Mouse (Mus musculus): ENCODE measurements around the gene Lancl2. TPM values are rescaled to one million over a fixed set of nuclear protein-coding genes. Genes with fewer than 3 reads are reported as not detected.
A peak's percentile ranks its signal among the peaks of the same experiment; 100 is the strongest.

Gene Lancl2
- polyA plus RNA-seq, 1 experiment from 2014 or later, result 22.2 TPM

DNA sequence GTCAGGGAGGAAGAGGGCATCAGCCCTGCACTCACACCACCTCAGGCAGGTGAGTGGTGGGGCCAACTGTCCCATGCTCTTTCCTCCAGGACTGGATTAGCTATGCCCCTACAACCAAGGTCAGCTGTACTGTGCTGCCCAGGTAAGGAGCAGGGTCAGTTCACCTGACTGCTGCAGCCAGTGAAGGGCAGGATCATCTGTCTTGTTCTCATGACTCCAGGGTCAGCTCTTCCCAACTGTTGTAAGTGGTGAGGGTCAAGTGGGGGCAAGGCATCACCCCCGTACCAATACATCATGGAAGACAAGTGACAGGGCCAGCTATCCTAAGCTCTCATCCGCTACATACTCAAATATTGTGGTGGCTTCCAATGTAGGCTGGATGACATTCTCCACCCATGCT is 41.8 kb downstream of the Lancl2 start:
- WGBS, result 89% methylated on average over 2 of the region's 2 CpGs
- no peaks in the 10 kb centered on the region for H3K36me3 ChIP-seq
- no peaks in the 10 kb centered on the region for H3K27me3 ChIP-seq (ENCODE audit: insufficient read depth, poor library complexity, severe bottlenecking)
- H3K27ac ChIP-seq, result peak overlapping the region; percentile 47
- no peak for DNase-seq (ENCODE audit: low spot score)
- H3K9me3 ChIP-seq, result no peaks in the 10 kb centered on the region
- H3K4me1 ChIP-seq, result no peaks in the 10 kb centered on the region
- no peak overlapping the region for H3K4me3 ChIP-seq

DNA sequence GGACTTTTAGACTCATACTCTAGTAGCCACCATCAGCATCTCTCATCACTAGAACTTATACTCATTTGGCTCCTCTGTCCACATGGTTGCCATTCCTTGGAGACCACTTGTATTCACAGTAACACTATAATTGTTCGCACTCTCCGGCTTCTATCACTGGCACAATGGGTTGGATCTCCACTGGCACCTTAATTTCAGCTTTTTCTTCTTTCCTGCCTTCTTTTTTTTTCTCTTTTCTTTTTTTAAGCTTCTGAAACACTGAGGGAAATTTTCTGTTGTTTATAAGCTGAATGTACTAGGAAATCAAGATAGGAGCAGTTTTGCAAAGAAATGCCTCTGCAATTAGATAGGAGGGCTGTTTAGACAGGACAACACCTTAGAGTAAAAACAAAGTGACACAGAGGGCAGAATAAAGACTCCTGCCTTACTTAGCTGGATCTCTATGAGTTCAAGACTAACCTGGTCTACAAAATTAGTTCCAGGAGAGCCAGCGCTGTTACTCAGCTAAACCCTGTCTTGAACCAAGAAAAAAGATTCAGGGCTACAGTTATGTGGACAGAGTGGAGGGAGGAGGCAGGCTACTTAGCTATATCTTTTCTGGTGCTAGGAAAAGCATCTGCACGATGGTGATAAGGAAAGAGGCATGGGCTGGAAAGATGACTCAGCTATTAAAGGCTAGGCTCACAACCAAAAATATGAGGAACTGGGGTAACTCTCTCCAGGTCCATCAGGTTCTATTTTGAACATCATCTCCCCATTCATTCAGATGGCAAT is 42.8 kb downstream of the Lancl2 start:
- Histone ChIP-seq H3K4me1 (no peaks in the 10 kb centered on the region), H3K27me3 (ENCODE audit: insufficient read depth, poor library complexity, severe bottlenecking) (no peaks in the 10 kb centered on the region), H3K9me3 (no peaks in the 10 kb centered on the region), H3K36me3 (no peaks in the 10 kb centered on the region), H3K4me3 (no peak overlapping the region), H3K27ac (peak overlapping the region; percentile 49; the same call in 1 of the 2 replicates)
- whole genome bisulfite sequencing, result 68% methylated on average over 4 of the region's 4 CpGs
- DNase-seq (ENCODE audit: low spot score), result peak; percentile 82

DNA sequence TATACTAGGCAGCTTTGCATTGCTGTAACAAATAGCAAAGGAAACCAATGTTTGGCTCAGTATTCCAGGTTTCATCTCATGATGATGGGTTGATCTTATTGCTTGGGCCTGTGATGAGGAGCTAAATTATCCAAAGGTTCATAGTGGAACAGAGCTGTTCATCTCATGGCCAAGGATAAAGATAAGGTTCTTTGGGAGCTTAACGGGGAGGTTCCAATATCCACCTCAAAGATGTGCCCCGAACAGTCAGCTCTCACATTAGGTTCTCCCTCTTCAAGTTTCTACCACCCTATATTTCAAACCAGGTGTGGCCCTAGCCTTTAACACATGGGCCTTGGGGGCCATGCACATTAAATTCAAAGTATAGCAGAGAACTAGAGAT is 43.4 kb downstream of the Lancl2 start:
- Histone ChIP-seq H3K4me3 (no peak overlapping the region), H3K4me1 (no peaks in the 10 kb centered on the region), H3K9me3 (no peaks in the 10 kb centered on the region), H3K27ac (peak overlapping the region; percentile 49; the same call in 1 of the 2 replicates), H3K36me3 (no peaks in the 10 kb centered on the region), H3K27me3 (ENCODE audit: insufficient read depth, poor library complexity, severe bottlenecking) (no peaks in the 10 kb centered on the region)
- no peak for DNase-seq (ENCODE audit: low spot score)
- 86% methylated on average over 2 of the region's 2 CpGs for WGBS

DNA sequence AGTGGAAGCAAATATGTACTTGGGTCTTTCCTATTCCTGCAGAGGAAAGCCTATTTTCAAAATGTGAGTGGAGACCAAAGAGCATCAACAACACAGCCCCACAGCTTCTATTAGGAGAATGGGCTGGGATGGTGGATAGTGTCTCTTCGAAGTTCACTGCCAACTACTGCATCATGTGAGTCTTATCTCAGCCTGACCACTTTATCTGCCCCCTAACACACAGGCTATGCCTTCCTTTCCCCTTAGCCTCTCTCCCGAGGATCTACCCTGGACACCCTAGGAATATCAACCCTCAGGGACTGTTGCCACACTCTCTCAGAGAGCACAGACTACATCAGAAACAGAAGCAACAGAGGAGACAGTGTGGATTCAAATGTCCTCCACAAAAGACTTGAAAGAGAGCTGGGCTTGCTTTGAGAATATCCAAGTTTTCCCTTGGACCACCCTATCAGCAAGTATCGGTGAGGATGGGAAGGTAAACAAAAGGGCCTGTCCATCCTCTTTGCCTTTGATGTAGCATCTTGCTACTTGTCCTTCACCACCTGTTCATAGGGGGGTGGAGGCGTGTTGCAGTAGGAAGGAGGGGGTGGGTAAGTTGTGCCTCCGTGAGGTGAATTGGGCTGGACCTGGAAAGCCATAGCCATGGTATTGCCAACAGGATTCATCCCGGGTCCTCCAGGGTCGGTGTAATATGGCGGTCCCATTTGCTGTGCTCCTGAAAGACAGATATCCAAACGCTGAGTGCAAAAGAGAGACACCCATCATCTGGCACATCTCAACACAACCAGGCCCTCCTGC is 51.8 kb downstream of the Lancl2 start:
- 85% methylated on average over 9 of the region's 9 CpGs for WGBS
- H3K36me3 ChIP-seq, result peaks cover 32% of the 10 kb centered on the region
- DNase-seq (ENCODE audit: low spot score), result no peak

DNA sequence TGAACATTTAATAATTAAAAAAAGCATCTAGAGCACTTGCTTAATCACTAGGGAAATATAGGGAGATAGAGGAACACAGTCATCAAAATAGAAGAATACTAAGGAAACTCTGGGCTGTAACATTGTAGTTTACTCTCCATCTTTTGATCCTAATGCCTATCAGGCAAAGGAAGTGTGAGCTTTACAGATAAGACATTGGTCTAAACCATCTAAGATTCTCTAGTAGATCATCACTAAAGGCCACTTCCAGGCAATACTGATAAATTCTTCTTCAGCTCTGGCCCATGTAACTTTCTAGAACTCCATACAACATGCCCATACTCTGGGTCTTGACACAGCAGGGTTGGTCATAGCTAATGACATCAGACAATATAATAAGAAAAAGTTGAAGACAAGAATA is 60.7 kb downstream of the Lancl2 start:
- H3K9me3 ChIP-seq, result no peaks in the 10 kb centered on the region
- peaks cover 16% of the 10 kb centered on the region for H3K4me1 ChIP-seq
- peaks cover 16% of the 10 kb centered on the region for H3K36me3 ChIP-seq

More for the DNA sequence above, 51.8 kb downstream of the Lancl2 start:
- H3K4me1 ChIP-seq, result no peaks in the 10 kb centered on the region
- no peaks in the 10 kb centered on the region for H3K9me3 ChIP-seq
- no peaks in the 10 kb centered on the region for H3K27me3 ChIP-seq (ENCODE audit: insufficient read depth, poor library complexity, severe bottlenecking)
- no peak overlapping the region for H3K27ac ChIP-seq
- no peak overlapping the region for H3K4me3 ChIP-seq

DNA sequence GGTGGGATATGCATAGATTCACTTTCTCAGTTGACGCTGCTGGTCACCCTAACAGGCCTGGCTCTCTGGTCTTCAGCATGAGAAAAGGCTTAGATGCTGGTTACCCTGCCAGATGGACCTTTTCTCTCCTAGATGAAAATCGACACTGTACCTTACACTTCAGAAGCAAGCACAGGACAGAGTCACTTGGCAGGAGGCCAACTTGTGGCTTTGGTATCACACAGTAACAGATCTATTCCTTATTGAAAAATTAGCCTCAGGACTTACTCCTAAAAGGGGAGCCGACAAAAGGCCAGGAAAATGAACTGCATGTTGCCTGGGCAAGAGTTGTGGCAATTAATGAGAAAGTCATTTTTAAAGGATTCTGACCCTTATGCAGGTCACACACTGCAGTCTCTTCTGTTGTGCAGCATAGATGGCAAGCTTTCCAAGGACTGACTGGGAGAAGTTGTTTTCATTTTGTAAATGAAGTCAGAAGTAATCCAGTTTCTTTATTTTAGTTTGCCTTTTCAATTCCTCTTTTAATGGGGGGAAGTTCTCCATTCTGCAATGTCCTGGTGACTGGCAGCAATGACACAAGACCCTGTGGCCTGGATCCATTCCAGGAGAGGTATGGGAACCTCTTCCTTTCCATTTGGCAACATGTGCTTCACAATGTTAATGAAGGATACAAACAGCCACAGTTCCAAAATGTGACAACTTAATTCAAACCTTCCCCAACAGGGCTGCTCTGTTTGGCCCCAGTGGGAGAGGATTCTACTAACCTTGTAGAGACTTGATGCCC is 62.9 kb downstream of the Lancl2 start:
- DNase-seq (ENCODE audit: low spot score), result no peak
- H3K4me1 ChIP-seq, result peaks cover 16% of the 10 kb centered on the region
- H3K36me3 ChIP-seq, result peaks cover 14% of the 10 kb centered on the region
- peak overlapping the region; percentile 67; the same call in 1 of the 2 replicates for H3K27ac ChIP-seq
- H3K9me3 ChIP-seq, result no peaks in the 10 kb centered on the region
- H3K27me3 ChIP-seq (ENCODE audit: insufficient read depth, poor library complexity, severe bottlenecking), result no peaks in the 10 kb centered on the region
- WGBS, result 72% methylated on average over 3 of the region's 3 CpGs
- no peak overlapping the region for H3K4me3 ChIP-seq

More for the DNA sequence above, 60.7 kb downstream of the Lancl2 start:
- Histone ChIP-seq H3K27ac (no peak overlapping the region), H3K4me3 (no peak overlapping the region), H3K27me3 (ENCODE audit: insufficient read depth, poor library complexity, severe bottlenecking) (no peaks in the 10 kb centered on the region)
- no peak for DNase-seq (ENCODE audit: low spot score)

DNA sequence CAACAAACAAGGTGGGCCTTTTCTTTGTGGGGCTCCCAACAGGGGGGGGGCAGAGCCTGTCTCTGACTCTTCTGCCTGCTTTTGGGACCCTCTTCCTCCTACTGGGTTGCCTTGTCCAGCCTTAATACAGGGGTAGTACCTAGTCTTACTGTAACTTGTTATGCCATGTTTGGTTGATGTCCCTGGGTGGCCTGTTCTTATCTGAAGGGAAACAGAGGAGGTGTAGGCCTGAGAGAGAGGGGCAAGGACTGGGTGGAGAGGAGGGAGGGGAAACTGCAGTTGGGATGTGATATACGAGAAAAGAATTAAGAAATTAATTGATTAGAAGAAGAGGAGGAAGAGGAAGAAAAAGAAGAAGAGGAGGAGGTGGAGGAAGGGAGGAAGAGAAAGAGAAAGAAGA is 63.9 kb downstream of the Lancl2 start:
- peaks cover 16% of the 10 kb centered on the region for H3K4me1 ChIP-seq
- H3K27ac ChIP-seq, result peak overlapping the region; percentile 36; the same call in 1 of the 2 replicates
- H3K9me3 ChIP-seq, result no peaks in the 10 kb centered on the region
- peaks cover 10% of the 10 kb centered on the region for H3K36me3 ChIP-seq
- H3K27me3 ChIP-seq (ENCODE audit: insufficient read depth, poor library complexity, severe bottlenecking), result no peaks in the 10 kb centered on the region
- 68% methylated on average over 1 of the region's 1 CpGs for WGBS
- no peak overlapping the region for H3K4me3 ChIP-seq
- DNase-seq (ENCODE audit: low spot score), result no peak

DNA sequence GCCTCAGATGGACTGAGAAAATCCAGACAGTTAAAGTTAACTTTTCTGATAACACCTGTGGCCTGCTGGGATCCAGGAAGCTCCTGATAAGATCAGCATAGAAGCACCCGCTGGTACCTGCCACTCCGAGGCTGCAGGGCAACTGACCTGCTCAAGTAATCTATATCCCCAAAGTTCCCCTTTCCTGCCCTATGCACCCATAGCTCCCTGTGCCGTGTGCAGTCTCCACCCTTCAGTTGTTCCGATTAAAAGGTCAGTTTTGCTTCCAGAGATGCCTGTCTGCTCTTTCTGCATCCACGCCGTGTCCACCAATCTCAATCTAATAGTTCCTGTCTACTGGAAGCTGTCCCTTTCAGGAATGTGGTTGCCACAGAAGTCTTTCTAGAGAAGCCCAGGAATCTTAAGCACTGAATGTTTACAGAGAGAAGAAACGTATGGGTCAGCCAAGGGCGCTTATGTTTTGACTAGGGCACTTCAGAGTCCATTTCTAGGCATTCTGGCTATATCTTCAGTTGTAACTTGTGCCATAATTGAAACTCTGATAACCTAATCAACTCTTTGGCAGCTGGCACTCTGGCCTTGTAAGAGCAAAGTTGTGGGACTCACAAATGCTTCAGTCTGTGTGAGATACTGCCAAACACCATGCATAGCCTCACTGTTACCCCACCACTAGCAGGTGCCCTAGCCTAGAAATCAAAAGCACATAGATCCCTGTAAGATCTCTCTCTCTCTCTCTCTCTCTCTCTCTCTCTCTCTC is 65.0 kb downstream of the Lancl2 start:
- Histone ChIP-seq H3K27ac (peak overlapping the region; percentile 13; the same call in 1 of the 2 replicates), H3K27me3 (ENCODE audit: insufficient read depth, poor library complexity, severe bottlenecking) (no peaks in the 10 kb centered on the region), H3K9me3 (no peaks in the 10 kb centered on the region), H3K4me3 (no peak overlapping the region), H3K36me3 (peaks cover 8% of the 10 kb centered on the region; the same call in 1 of the 2 replicates), H3K4me1 (peaks cover 16% of the 10 kb centered on the region)
- 41% methylated on average over 8 of the region's 8 CpGs for WGBS
- DNase-seq (ENCODE audit: low spot score), result no peak

DNA sequence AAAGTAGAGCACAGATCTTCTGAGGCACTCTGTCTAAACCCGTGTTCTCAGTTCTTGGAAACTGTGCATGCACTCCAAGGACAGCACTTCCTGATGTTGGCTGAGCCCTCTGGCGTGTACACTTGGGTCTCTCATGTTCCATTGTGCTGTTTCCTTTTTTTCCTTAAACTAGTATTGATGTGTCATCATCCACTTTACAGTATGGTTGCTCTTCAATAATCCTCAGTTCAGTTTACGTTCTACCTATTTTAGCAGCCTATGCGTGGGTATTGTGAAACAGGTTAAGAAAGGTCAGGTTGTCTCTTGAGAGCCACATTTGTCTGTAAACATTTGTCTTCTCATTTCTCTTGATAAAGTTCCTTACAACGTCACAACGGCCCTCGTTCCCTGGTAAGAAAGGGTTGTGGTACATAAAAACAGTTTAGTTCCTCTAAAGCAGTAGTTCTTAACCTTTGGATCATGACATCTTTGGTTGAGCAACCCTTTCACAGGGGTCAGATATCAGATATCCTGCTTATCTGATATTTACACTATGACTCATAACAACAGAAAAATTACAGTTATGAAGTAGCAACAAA is 66.7 kb downstream of the Lancl2 start:
- peaks cover 16% of the 10 kb centered on the region for H3K4me1 ChIP-seq
- no peak for DNase-seq (ENCODE audit: low spot score)
- H3K27ac ChIP-seq, result no peak overlapping the region
- no peaks in the 10 kb centered on the region for H3K9me3 ChIP-seq
- H3K4me3 ChIP-seq, result no peak overlapping the region
- H3K27me3 ChIP-seq (ENCODE audit: insufficient read depth, poor library complexity, severe bottlenecking), result no peaks in the 10 kb centered on the region
- peaks cover 18% of the 10 kb centered on the region; the same call in 1 of the 2 replicates for H3K36me3 ChIP-seq
- WGBS, result 90% methylated on average over 7 of the region's 7 CpGs

DNA sequence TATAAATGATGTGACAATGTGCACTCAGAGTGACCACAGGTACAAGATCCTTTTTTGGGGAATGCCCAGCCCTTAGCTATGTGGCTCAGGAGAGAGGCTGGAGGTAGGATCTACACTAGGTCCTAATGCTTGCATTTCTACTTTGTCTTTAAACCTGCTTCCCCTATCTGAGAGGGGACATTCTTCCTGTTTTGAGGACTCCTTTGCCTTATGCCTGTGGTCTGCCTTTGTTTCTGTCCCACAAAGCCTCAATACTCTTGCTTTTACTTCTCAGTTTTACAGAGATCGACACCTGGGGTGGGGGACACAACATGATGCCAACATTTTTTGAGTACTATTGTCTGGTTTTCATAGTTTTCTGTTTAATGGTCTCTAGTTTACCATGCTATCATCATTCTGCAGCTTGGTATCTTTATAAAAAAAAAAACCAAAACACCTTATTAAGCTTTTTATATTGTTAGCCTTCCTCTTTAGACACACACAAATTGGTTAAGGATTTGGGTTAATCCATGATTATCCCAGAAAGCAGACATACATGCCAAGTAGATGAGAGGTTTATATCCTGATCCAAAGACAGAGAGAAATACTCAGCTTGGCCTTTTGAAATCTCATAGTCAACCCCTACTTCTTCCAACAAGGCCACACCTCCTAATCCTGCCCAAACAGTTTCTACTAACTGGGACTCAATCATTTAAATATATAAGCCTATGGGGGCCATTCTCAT is 68.3 kb downstream of the Lancl2 start:
- Histone ChIP-seq H3K27me3 (ENCODE audit: insufficient read depth, poor library complexity, severe bottlenecking) (no peaks in the 10 kb centered on the region), H3K36me3 (peaks cover 24% of the 10 kb centered on the region; the same call in 1 of the 2 replicates)
- WGBS, result 91% methylated on average over 1 of the region's 1 CpGs

DNA sequence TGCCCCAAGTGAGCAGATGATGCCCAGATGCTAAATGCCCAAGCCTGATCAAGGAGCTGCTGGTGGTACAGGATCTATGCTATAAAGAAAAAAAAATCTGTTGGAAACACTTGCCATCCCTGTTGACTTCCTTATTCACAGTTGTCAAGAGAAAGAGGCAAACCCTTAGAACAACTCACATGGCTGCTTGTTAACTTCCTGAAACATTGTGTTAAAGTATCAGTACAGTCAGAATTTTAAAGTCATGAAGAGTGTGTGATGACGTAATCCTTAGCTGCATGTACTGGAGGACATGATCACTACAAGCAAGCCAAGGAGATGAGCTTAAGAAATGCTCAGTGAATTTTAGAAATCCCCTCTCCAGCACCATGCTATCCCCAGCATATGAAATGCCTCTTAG is 71.5 kb downstream of the Lancl2 start:
- Histone ChIP-seq H3K27ac (no peak overlapping the region), H3K27me3 (ENCODE audit: insufficient read depth, poor library complexity, severe bottlenecking) (no peaks in the 10 kb centered on the region), H3K4me1 (no peaks in the 10 kb centered on the region), H3K9me3 (no peaks in the 10 kb centered on the region), H3K36me3 (peaks cover 32% of the 10 kb centered on the region; the same call in 1 of the 2 replicates), H3K4me3 (no peak overlapping the region)
- DNase-seq (ENCODE audit: low spot score), result no peak
- WGBS, result 94% methylated on average over 1 of the region's 1 CpGs

More for the DNA sequence above, 68.3 kb downstream of the Lancl2 start:
- no peak overlapping the region for H3K4me3 ChIP-seq
- H3K4me1 ChIP-seq, result peaks cover 16% of the 10 kb centered on the region
- H3K9me3 ChIP-seq, result no peaks in the 10 kb centered on the region
- H3K27ac ChIP-seq, result no peak overlapping the region
- no peak for DNase-seq (ENCODE audit: low spot score)

All from heart, embryonic 10.5 days (tissue).